Mouse (Mus musculus) 3134 (cell line): ENCODE data around the gene Slc15a3.

Experiments
- DNase-seq: peaks from one replicate; pipeline ENCODE4 v3.0.0-alpha.2; 2011; ENCODE audit warnings: low spot score; ENCODE audit not compliant: insufficient read length; ENCODE audit errors: extremely low read depth

Gene Slc15a3

DNA sequence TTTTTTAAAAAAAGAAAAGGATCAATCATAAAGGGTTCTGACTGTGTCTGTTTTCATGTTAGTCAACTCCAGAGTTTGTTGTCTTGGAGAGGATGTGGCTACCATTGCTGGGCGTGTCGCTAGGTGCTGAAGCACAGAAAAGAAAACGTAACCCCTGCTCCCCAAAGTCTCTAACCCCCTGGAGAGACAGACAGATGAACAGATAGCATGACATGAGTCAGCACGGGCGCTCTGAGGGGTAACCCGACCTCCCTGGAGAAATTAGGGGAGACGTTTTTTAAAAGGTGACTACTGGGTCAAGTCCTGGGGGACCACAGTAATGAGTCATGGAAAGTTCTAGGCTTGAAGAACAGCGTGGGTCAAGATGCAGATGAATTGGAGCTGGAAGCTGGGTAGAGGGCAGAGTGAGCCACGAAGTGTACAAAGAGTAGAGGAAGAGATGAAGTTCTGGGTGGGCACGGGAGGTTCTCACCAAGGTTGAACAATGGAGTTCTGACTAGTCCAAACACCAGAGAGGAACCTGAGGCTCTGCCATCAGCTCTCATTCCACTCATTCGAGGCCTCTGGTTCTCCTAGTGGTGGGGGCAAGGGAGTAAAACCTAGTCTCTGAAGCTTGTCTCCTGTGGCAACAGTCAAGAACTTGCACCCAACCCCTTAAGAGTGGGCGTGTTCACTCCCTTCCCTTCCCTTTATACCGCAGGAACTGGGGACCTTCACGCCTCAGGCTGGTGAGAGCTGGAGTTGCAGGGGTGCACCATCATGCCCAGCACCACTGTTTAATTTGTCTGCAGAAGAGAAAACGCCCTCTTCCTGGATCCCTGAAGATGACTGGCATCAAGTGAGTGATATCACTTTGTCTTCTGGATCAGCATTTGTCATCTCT lies at the start of gene Slc15a3:
Slc15a3 (plus strand) TSS at position 718 of the 883 bp plus-strand sequence.
- DNase-seq = no peak

- no peak for DNase-seq
These were observed 49.2 kb upstream of the Slc15a3 start for GRCm38 (mm10) chr19:10790323-10790722.

DNA sequence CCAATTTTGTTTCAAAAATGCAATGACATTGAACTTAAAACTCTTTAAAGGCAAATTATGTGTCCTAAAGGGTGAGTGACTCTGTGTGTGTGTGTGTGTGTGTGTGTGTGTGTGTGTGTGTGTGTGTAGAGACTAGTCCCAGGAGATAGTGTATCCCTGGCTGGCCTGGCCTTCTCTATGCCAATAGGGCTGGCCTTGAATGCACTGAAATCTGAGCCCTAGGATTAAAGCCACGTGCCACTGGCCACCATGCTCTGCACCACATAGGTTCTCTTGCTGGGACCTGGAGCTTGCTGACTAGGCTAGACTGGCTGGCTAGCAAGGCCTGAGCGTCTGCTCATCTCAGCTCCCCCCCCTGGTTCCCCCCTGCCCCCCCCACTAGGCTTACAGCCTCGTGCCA lies 46.5 kb upstream of the Slc15a3 start:
- no peak for DNase-seq

- DNase-seq = no peak
These were observed 44.6 kb upstream of the Slc15a3 start for GRCm38 (mm10) chr19:10794916-10795315.

GRCm38 (mm10) chr19:10798576-10798975 lies 41.0 kb upstream of the Slc15a3 start:
- no peak for DNase-seq

- DNase-seq = no peak
These were observed 40.4 kb upstream of the Slc15a3 start for GRCm38 (mm10) chr19:10799155-10799554.

GRCm38 (mm10) chr19:10801070-10801469 lies 38.5 kb upstream of the Slc15a3 start:
- DNase-seq = no peak

- no peak for DNase-seq
These were observed 37.6 kb upstream of the Slc15a3 start for GRCm38 (mm10) chr19:10801906-10802305.

GRCm38 (mm10) chr19:10803751-10804150 lies 35.8 kb upstream of the Slc15a3 start:
- DNase-seq = no peak

DNA sequence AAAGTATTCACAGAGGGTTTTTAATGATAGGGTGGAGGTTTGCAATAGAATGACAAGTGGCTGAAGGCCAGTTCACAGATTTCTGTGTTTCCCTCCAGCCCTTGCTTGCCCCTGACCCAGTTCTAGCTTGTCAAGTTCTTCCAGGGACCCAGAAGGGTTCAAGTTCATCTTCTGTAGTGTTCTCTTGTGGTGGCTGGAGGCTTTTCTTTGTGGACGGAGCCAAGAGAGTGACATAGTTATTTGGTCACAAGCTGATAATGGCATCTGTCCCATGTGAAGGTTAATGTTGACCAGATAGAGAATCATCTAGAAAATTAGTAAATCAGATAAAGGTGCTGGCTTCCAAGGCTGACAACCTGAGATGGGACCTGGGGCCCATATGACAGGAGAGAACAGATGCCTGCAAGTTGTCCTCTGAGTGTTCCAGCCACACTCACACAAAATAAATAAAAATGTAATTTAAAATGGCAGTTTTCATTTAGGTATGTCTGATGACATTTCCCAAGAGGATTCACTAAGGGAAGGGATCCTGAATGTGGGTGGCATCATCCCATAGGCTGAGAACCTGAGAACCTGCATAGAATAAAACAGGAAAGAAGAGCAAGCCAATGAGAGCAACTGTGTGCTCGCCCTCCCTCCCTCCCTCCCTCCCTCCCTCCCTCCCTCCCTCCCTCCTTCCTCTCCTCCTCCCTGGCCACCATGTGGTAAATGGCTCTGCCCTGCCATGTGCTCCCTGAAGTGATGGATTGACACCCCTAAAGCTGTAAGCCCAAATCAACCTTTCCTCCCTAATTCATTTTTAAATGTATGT lies 34.5 kb upstream of the Slc15a3 start:
- no peak for DNase-seq

- DNase-seq = no peak
These were observed 33.8 kb upstream of the Slc15a3 start for GRCm38 (mm10) chr19:10805661-10806285.

GRCm38 (mm10) chr19:10808524-10809233 lies 30.8 kb upstream of the Slc15a3 start:
- DNase-seq = no peak

- DNase-seq = no peak
These were observed 29.9 kb upstream of the Slc15a3 start for GRCm38 (mm10) chr19:10809428-10810175.

DNA sequence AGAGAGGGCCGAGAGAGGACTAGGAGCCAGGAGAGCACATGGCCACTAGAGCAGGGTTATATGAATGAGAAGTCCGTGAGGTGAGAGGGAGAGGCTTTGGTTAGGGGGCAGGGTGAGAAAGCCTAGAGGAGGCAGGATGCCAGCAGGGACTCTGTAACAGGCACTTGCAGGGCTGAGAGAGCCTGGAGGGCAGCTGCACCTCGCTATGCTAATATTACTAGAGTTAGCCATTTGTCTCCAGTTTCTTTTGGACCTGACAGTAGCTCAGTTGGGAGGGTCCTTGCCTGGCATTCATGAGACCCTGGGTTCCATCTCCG lies 29.4 kb upstream of the Slc15a3 start:
- DNase-seq = no peak

- DNase-seq = no peak
These were observed 28.1 kb upstream of the Slc15a3 start for GRCm38 (mm10) chr19:10811471-10811870.

GRCm38 (mm10) chr19:10813039-10813438 lies 26.5 kb upstream of the Slc15a3 start:
- DNase-seq = no peak

DNA sequence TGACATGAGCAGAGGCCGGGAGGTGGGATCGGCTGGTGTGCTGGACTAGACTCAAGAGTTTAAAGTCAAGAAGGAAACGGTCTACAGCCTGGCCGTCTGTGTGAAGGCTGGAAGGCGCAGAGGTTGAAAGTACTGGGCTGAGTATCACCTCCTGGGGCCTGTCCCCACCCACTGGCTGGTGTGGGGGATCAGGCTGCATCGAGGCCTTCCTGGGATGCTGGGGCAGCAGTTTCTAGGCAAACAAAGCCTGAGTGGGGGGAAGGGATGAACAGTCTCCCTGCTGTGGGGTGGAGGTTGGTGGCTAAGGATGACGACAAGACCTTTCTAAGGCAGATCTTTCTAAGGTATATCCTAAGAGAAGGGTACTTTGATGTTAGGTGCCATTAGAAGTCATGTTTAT lies 25.6 kb upstream of the Slc15a3 start:
- no peak for DNase-seq

GRCm38 (mm10) chr19:10815871-10816270 lies 23.7 kb upstream of the Slc15a3 start:
- no peak for DNase-seq

DNA sequence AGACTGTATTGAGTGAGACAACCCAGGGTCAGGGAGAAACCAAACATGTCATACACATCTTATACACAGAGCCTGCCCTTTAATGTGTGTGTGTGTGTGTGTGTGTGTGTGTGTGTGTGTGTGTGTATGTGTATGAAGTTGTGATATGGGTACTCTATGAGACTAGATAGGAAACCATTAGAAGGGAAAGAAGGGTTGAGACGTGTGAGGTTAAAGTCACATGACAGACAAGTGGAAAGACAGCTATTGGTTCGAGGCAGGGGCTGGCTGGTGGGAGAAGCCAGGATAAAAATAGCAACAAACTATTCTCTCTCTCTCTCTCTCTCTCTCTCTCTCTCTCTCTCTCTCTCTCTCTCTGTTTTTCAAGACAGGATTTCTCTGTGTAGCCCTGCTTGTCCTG lies 23.1 kb upstream of the Slc15a3 start:
- DNase-seq = no peak
